Mouse (Mus musculus) MEL (cell line): ENCODE measurements at regions not wholly inside any gene's neighbourhood (a gene's known extent, or its start where the extent isn't known, plus 50 kb on each side); places are given as distances from the start of the nearest gene placed in this dataset.

ENCODE experiments used
- MXI1 ChIP-seq: IDR thresholded peaks from 2 replicates; pipeline ENCODE4 v1.6.1; 2011; ENCODE audit warnings: mild to moderate bottlenecking, low read depth, low read length, improper control_type of control experiment
- MYB ChIP-seq: IDR thresholded peaks from 2 replicates; pipeline ENCODE4 v1.6.1; 2011; ENCODE audit warnings: mild to moderate bottlenecking, low read depth, low read length, improper control_type of control experiment
- NRF1 ChIP-seq: IDR thresholded peaks from 2 replicates; pipeline ENCODE4 v1.6.1; 2014; ENCODE audit warnings: low read depth, mild to moderate bottlenecking, inconsistent platforms, low read length, improper control_type of control experiment, moderate library complexity; ENCODE audit not compliant: poor library complexity, insufficient read depth, severe bottlenecking
- POLR2A ChIP-seq, 2 experiments: IDR thresholded peaks; 2 replicates each; pipeline ENCODE4 v1.6.1; 2011 to 2012; ENCODE audit warnings: low read length in 2 of 2, mild to moderate bottlenecking in 2 of 2, control low read depth in 1 of 2, improper control_type of control experiment in 1 of 2, low read depth in 1 of 2, moderate library complexity in 1 of 2; ENCODE audit not compliant: control insufficient read depth in 1 of 2, insufficient read depth in 1 of 2, poor library complexity in 1 of 2
- SIN3A ChIP-seq: IDR thresholded peaks from 2 replicates; pipeline ENCODE4 v1.6.1; 2012; ENCODE audit warnings: low read length, improper control_type of control experiment, inconsistent platforms
- TBP ChIP-seq: IDR thresholded peaks from 2 replicates; pipeline ENCODE4 v1.8.0; 2011; ENCODE audit warnings: low read depth, low read length, improper control_type of control experiment
- USF1 ChIP-seq: IDR thresholded peaks from 2 replicates; pipeline ENCODE4 v1.6.1; 2014; ENCODE audit warnings: low read depth, mild to moderate bottlenecking, inconsistent platforms, low read length, improper control_type of control experiment, moderate library complexity
- USF2 ChIP-seq, 2 experiments: IDR thresholded peaks; 2 replicates each; pipeline ENCODE4 v1.6.1; 2011 to 2012; ENCODE audit warnings: improper control_type of control experiment in 2 of 2, low read length in 2 of 2, borderline replicate concordance in 1 of 2, inconsistent platforms in 1 of 2, low read depth in 1 of 2, mild to moderate bottlenecking in 1 of 2; ENCODE audit not compliant: insufficient read depth in 1 of 2
- ZNF384 ChIP-seq: IDR thresholded peaks from 2 replicates; pipeline ENCODE4 v1.6.1; 2012; ENCODE audit warnings: low read depth, mild to moderate bottlenecking, inconsistent platforms, low read length, improper control_type of control experiment

DNA sequence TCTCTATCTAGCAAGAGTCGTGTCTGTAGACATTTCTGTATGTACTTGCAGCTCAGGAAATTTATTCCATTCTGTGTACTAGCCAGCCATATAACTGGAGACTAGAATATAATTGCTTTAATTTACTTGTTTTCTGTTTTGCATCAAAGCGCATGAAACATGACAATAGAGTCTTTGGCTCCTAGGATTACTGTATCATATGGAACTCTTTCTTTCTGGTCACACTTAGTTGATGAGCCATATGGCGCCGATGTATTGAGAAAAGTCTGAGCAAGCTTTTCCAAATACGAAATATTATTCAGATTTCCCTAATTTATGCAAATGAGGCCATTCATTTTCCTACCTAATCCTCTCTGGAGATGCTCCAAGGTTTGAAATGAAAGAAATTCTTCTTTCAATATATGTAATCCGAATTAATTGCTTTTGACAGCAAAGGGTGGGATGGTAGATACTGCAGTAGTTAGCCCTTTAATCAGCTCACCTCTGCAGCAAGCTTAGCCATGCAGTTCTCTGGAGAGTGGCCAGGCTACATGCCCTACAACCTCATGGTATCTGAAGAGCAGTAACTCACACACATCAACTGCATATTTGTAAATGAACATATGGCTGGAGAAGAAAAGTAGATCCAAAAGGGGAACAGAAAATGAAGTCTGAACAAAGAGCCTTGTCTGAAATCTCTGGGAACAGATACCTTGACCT, 913.4 kb downstream of the Ntrk3 start:
- TF ChIP-seq USF2 (IDR thresholded peaks at IDR 0.05; ENCODE audit: borderline replicate concordance in 1 of 2, insufficient read depth in 1 of 2, low read depth in 1 of 2, low read length in 2 of 2) (no peak), USF1 (no peak), SIN3A (no peak), MYB (no peak), POLR2A (IDR thresholded peaks at IDR 0.05; ENCODE audit: control insufficient read depth in 1 of 2, insufficient read depth in 1 of 2, low read depth in 1 of 2, low read length in 2 of 2, poor library complexity in 1 of 2) (no peak), NRF1 (no peak), MXI1 (no peak), TBP (no peak), ZNF384 (no peak)
